Mouse (Mus musculus) thymus, adult 2 months (tissue): ENCODE results near the gene Opa3. TPM values are rescaled to one million over a fixed set of nuclear protein-coding genes. Genes with fewer than 3 reads are reported as not detected.

ENCODE experiments used
- DNase-seq: peaks from one replicate; pipeline ENCODE4 v3.0.0; 2021
- H3K27ac ChIP-seq: fragments of 200-500 bp; 2 replicates; pipeline ENCODE4 v1.5.1; 2012; ENCODE audit warnings: low read length, control low read depth; ENCODE audit not compliant: control insufficient read depth, insufficient read depth
- H3K27me3 ChIP-seq: fragments of 200-500 bp; 2 replicates; pipeline ENCODE4 v1.6.1; 2012; ENCODE audit warnings: mild to moderate bottlenecking, low read length, moderate library complexity, mixed read lengths; ENCODE audit not compliant: control insufficient read depth, insufficient read depth
- H3K36me3 ChIP-seq: fragments of 200-500 bp; 2 replicates; pipeline ENCODE4 v1.6.1; 2012; ENCODE audit warnings: mild to moderate bottlenecking, low read length, moderate library complexity; ENCODE audit not compliant: control insufficient read depth, insufficient read depth
- H3K4me1 ChIP-seq: fragments of 200-500 bp; replicated peaks from 2 replicates; pipeline ENCODE4 v1.6.1; 2012; ENCODE audit warnings: low read length; ENCODE audit not compliant: control insufficient read depth, insufficient read depth
- H3K4me3 ChIP-seq: fragments of 200-500 bp; 2 replicates; pipeline ENCODE4 v1.5.1; 2012; ENCODE audit warnings: mild to moderate bottlenecking, low read length, control low read depth, moderate library complexity; ENCODE audit not compliant: control insufficient read depth, insufficient read depth
- CTCF ChIP-seq: fragments of 200-500 bp; IDR thresholded peaks from 2 replicates; pipeline ENCODE4 v1.5.1; 2012; ENCODE audit warnings: mild to moderate bottlenecking, control low read depth, low read length, moderate library complexity, borderline replicate concordance; ENCODE audit not compliant: control insufficient read depth, poor library complexity, insufficient read depth; ENCODE audit errors: extremely low read depth
- POLR2A ChIP-seq: fragments of 200-500 bp; IDR thresholded peaks from 2 replicates; pipeline ENCODE4 v1.6.1; 2012; ENCODE audit warnings: mild to moderate bottlenecking, low read length, control low read depth, moderate library complexity; ENCODE audit not compliant: control insufficient read depth, poor library complexity, insufficient read depth; ENCODE audit errors: extremely low read depth
- WGBS: fragments of 180-500 bp; shearing (Covaris S2); methylation state at CpG from one replicate; pipeline ENCODE4 v1.1.7; 2018; 5-methylcytosine and 5-hydroxymethylcytosine counted together
- polyA plus RNA-seq: library from polyadenylated mRNA; depleted of rRNA; stranded (reverse); fragments of >200 nt; gene quantifications from 2 replicates; pipeline ENCODE4 v1.2.3, GENCODE M21; 2012; rRNA removed

Gene Opa3
- polyA plus RNA-seq, result 46.5 and 46.7 TPM in 2 replicates

GRCm38 (mm10) chr7:19227883-19228792, at the start of gene Opa3:
Gene Opa3 (plus strand): TSS chr7:19228334.
- H3K4me1 ChIP-seq, result peaks cover 8% of the 10 kb centered on the region
- TF ChIP-seq POLR2A (peak; percentile 89), CTCF (0 out of 2 replicates have a peak, but pooled peaks have one; percentile 33)
- WGBS, result under 1% methylated on average over 91 of the region's 91 CpGs

GRCm38 (mm10) chr7:19178443-19179092, 49.6 kb upstream of the Opa3 start:
- Histone ChIP-seq H3K36me3 (no peaks in the 10 kb centered on the region), H3K27me3 (peaks cover 23% of the 10 kb centered on the region), H3K27ac (no peak overlapping the region), H3K4me1 (peaks cover 17% of the 10 kb centered on the region), H3K4me3 (no peak overlapping the region)
- TF ChIP-seq POLR2A (no peak), CTCF (peak; percentile 76; the same call in 1 of the 2 replicates)
- DNase-seq, result peak; percentile 85
- 4% methylated on average over 27 of the region's 27 CpGs for WGBS

More at GRCm38 (mm10) chr7:19227883-19228792, at the start of gene Opa3:
- DNase-seq, result peak; percentile 98
- peak within 1 kb of the TSS; percentile 91 for H3K27ac ChIP-seq
- H3K27me3 ChIP-seq, result no peaks in the 10 kb centered on the region
- peak within 1 kb of the TSS; percentile 65 for H3K4me3 ChIP-seq
- no peaks in the 10 kb centered on the region for H3K36me3 ChIP-seq

- no peaks in the 10 kb centered on the region for H3K36me3 ChIP-seq
- H3K27me3 ChIP-seq, result peaks cover 23% of the 10 kb centered on the region
- TF ChIP-seq POLR2A (no peak), CTCF (no peak)
- under 1% methylated on average over 32 of the region's 32 CpGs for WGBS
- peaks cover 17% of the 10 kb centered on the region for H3K4me1 ChIP-seq
- H3K27ac ChIP-seq, result no peak overlapping the region
- DNase-seq, result peak; percentile 59
- H3K4me3 ChIP-seq, result no peak overlapping the region
Measured at GRCm38 (mm10) chr7:19179173-19179572, 49.0 kb upstream of the Opa3 start.

- DNase-seq, result no peak
- WGBS, result 60% methylated on average over 6 of the region's 6 CpGs
- peaks cover 17% of the 10 kb centered on the region for H3K4me1 ChIP-seq
- no peak for TF ChIP-seq CTCF
- no peak for TF ChIP-seq POLR2A
- peaks cover 23% of the 10 kb centered on the region for H3K27me3 ChIP-seq
- H3K27ac ChIP-seq, result no peak overlapping the region
- H3K36me3 ChIP-seq, result no peaks in the 10 kb centered on the region
- no peak overlapping the region for H3K4me3 ChIP-seq
Measured at GRCm38 (mm10) chr7:19179936-19180335, 48.2 kb upstream of the Opa3 start.

GRCm38 (mm10) chr7:19180862-19181429, 47.2 kb upstream of the Opa3 start:
- peaks cover 17% of the 10 kb centered on the region for H3K4me1 ChIP-seq
- H3K27me3 ChIP-seq, result peaks cover 21% of the 10 kb centered on the region
- TF ChIP-seq POLR2A (0 out of 2 replicates have a peak, but pooled peaks have one; percentile 33), CTCF (no peak)
- H3K36me3 ChIP-seq, result no peaks in the 10 kb centered on the region
- peak; percentile 65 for DNase-seq
- peak overlapping the region; percentile 55 for H3K4me3 ChIP-seq
- no peak overlapping the region for H3K27ac ChIP-seq
- under 1% methylated on average over 27 of the region's 27 CpGs for WGBS

- Histone ChIP-seq H3K4me3 (no peak overlapping the region), H3K36me3 (no peaks in the 10 kb centered on the region), H3K27ac (no peak overlapping the region), H3K4me1 (peaks cover 12% of the 10 kb centered on the region), H3K27me3 (peaks cover 5% of the 10 kb centered on the region; the same call in 1 of the 2 replicates)
- WGBS, result 95% methylated on average over 2 of the region's 2 CpGs
- TF ChIP-seq POLR2A (no peak), CTCF (no peak)
- no peak for DNase-seq
Measured at GRCm38 (mm10) chr7:19184250-19184649, 43.9 kb upstream of the Opa3 start.

GRCm38 (mm10) chr7:19184758-19185157, 43.4 kb upstream of the Opa3 start:
- no peak for DNase-seq
- WGBS, result 83% methylated on average over 6 of the region's 6 CpGs
- no peak overlapping the region for H3K27ac ChIP-seq

More at GRCm38 (mm10) chr7:19184758-19185157, 43.4 kb upstream of the Opa3 start:
- Histone ChIP-seq H3K36me3 (no peaks in the 10 kb centered on the region), H3K4me1 (peaks cover 8% of the 10 kb centered on the region), H3K4me3 (no peak overlapping the region), H3K27me3 (peaks cover under 1% of the 10 kb centered on the region; the same call in 1 of the 2 replicates)
- no peak for TF ChIP-seq POLR2A
